Mouse (Mus musculus) right cerebral cortex, postnatal 25 days (tissue): Measurements from ENCODE around the gene Actr1a.

Experiments used
- DNase-seq: peaks from one replicate; pipeline ENCODE4 v3.0.0; 2022

Gene Actr1a

DNA sequence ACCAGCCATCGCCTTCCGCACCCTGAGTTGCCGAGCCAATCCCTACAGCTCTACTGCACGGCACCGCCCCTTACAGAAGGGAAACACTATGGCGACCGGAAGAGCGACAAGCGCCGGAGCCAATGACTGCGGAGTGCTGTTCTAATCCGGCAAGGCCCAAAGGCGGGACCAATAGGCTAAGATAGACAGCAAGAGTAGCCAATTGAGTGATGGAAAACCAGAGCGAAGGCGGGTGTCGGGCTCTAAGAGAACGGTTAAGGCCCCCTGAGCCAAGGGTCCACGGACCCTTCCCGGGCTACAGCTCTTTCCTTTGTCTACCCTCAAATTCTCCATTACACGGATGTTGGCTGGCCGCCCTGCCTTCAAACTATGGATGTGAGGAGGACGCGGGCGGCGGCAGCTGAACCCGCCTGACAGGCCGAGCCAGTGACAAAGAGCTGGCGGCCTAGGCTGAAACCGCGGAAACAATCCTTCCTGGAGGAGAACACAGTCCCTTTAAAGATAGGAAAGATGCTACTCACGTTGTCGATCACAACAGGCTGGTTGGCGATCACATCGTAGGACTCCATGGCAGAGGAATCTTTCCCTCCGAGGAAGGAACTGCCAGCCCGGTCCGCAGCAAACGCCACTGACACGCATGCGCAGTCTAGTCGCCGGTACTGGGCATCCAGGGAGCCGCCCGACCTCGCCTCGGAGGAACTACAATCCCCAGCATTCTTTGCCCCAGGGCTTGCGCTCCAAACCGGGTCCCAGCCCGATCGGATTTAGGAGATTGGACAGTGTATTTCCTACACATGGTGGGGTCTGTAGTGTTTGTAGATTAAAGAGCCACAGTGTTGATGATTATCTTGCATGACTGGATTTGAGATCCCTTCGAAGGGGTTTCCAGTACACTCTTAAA is at the start of gene Actr1a:
TSS of gene Actr1a (minus strand) at position 640 of the 901 bp plus-strand sequence.
- peak; percentile 95 for DNase-seq

DNA sequence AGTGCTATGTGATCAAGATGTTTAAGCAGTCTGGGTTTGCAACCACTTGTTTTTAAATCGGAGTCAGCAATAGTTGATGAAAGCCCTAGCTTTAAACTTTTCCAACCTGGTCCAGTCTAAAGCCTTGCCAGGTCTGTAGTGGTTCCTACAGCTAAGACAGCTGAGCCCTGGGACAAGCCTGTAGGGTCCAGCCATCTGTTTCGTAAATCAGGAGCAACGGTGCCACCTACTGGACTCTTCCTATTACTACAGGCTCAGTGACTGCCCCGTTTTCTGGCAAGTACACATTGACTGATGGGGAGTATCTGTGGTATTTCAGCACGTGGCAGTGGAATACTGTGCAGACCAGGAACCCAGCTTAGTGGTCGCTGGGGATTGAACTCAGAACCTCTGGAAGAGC is 48.7 kb upstream of the Actr1a start:
- peak; percentile 60 for DNase-seq

- DNase-seq: no peak
Observed at GRCm38 (mm10) chr19:46443509-46443908, 48.0 kb upstream of the Actr1a start.

DNA sequence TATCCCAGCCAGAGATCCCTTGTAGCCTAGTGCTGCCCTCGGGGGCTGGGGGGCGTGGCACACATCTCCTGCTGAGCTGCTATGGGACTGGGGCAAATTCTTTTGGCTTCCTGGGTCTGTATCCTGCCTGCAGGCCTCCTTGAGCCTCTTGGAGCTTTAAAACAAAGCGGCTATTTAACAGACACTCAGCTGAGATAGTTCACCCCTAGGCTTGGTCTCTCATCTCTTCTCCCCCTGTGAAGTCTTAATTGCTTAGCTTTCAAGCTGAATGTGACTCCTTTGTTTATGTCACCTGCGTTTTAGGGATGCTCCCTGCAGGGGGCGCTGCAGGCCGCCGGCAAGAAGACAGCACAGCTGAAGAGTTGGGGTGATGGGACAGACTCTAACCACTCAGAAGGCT is 39.9 kb upstream of the Actr1a start:
- DNase-seq: no peak

GRCm38 (mm10) chr19:46434591-46434990 is 39.0 kb upstream of the Actr1a start:
- DNase-seq: no peak

GRCm38 (mm10) chr19:46434148-46434547 is 38.6 kb upstream of the Actr1a start:
- no peak for DNase-seq

GRCm38 (mm10) chr19:46433712-46434111 is 38.2 kb upstream of the Actr1a start:
- no peak for DNase-seq

GRCm38 (mm10) chr19:46429250-46429649 is 33.7 kb upstream of the Actr1a start:
- DNase-seq: no peak

GRCm38 (mm10) chr19:46426488-46426887 is 30.9 kb upstream of the Actr1a start:
- no peak for DNase-seq

GRCm38 (mm10) chr19:46425266-46425665 is 29.7 kb upstream of the Actr1a start:
- DNase-seq: no peak

DNA sequence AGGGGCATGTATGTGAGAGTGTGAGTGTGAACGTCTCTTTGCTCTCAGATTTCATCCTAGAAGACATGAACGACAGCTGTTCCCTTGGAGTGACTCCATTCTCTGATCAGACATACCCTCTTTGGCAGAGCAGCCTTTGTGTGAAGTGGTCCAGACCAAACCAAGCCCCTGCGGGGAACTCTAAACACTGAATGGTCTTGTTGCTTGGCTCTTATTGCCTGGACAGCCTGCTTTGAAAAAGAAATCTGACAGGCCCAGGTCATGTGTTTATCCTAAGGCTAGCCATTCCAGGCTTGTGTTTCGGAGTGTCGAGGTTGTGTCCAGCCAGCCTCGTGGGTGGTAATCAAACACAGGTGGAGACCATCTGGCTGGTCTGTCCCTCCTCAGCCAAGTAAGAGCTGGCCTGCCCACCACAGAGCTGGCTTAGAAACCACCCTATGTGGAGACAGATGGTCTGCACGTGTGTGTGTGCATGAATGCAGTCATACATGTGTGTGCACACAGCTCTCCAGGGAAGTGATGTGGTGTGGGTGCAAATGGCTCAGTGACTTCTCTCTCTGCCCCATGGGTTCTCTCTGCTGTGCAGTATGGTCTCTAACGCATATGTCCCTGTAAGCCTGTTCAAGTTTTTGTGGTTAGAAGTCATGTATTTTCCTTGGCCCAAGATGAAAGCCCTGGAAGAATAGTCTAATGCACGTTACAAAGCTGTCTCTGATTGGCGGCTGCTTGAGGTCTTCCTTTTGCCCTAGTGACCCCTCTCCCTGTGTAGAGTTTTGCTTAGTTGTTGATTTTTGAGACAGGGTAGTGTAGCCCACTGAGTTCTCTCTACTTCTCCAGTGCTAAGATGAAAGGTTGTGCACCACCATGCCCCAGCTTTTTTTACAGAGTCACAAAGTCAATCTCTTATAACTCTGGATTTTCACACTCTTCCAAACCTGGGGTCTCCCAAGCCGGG is 27.1 kb upstream of the Actr1a start:
- peak; percentile 14 for DNase-seq

DNA sequence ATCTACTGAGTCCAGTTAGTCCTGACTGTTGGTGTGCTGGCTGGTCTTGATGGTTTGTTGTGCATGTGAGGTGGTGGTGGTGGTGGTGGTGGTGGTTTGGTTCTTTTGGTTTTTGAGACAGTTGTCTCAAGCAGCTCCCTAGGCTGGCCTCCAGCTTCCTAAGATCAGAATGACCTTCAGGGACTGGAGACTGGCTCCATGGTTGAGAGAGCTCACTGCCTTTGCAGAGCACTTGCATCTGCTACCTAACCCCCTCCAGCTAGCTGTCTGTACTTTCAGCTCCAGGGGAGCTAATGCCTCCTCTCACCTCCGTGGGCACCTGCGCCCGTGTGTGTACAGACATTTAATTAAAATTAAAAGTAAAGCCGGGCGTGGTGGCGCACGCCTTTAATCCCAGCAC is 24.9 kb upstream of the Actr1a start:
- DNase-seq: no peak

- DNase-seq: no peak
Observed at GRCm38 (mm10) chr19:46418051-46418450, 22.5 kb upstream of the Actr1a start.

- no peak for DNase-seq
Observed at GRCm38 (mm10) chr19:46416276-46416675, 20.7 kb upstream of the Actr1a start.

DNA sequence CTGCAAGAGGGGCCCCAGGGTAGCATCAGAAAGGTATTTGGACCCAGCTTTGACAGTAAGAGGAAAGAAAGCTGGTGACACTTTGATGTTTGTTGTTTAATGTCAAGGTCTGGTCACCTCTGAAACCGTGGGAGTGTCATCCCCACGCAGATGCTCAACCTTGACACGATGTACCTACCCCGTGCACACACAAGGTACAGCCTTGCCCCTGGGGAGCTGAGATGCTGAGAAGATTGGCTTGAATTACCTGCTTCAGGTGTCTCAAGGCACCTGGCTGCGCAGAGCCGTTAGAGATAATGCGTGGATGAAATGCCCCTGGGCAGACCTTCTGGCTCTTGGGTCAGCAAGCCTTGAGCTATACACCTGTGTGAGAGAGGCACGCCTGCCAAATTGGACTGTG is 18.9 kb upstream of the Actr1a start:
- no peak for DNase-seq

- DNase-seq: no peak
Observed at GRCm38 (mm10) chr19:46413969-46414368, 18.4 kb upstream of the Actr1a start.

DNA sequence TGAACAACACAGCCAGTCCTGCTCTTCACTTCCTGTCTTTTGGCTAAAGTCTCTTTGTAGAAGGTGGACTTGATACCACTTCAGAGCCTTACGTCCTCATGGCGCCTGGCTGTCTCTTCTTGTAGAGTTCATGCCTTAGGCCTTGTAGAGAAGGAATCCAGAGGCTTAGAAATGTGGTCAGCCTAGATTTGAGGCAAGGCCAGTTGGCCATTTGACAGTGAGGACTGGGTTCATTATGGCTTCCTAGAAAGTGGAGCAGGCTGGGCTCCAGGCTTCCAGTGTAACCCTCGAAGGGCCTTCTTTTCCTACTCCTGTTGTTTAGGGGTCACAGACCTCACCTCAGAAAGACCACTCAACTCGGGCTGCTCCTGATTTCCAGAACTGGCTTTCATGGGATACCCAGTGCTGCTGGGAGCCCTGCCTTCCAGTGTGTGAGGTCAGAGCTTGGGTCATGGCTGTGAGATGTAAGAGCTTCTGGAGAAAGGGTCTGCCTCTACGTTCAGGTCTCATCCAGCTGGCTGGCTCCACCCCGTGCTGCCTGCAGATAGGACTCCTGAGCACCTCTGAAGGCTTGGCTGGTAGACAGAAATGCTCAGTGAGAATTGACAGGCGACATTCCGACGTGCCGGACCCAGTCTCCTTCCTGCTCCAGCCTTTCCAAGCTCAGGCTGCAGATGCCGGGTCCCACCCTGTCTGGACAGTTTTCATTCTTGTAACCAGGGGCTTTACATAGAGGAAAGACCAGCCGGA is 16.7 kb upstream of the Actr1a start:
- DNase-seq: no peak

DNA sequence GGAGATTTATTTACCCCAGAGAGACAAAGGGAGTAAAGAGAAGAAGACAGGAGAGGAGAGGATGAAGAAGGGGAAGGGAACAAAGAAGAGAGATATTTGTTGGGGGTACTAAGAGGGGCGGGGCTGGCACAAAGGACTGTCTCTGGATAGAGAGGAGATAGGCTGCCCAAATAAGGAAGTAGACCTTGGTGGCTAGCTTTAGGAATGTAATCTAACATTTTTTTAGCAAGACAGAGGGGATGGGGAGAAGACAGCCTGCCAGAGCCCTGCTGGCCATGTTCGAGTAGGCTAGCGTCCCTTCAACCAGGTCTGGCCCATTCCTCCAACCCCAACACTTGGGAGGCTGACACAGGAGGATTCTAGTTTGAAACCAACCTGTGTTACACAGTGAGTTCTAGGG is 14.0 kb upstream of the Actr1a start:
- DNase-seq: no peak

GRCm38 (mm10) chr19:46406592-46407386 is 11.2 kb upstream of the Actr1a start:
- no peak for DNase-seq

- no peak for DNase-seq
Observed at GRCm38 (mm10) chr19:46404030-46404429, 8.5 kb upstream of the Actr1a start.

DNA sequence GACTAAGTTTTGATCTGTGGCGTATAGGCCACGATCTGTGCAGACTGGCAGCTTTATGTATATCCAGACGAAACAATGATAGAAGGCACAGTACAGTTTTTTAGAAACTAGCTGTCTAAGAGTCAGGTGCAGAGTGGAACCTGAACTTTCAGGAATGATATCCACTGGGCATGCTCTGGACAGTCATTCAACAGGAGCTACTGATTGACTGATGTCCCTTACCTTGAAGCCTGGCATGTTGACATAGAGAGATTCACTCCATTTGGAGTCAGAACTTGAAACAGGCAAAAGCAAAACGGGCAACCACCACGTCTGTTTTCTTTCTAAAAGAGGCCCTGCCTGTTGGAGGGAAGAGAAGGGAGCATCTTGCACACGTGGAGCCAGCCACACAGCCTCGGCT is 5.0 kb upstream of the Actr1a start:
- DNase-seq: no peak

DNA sequence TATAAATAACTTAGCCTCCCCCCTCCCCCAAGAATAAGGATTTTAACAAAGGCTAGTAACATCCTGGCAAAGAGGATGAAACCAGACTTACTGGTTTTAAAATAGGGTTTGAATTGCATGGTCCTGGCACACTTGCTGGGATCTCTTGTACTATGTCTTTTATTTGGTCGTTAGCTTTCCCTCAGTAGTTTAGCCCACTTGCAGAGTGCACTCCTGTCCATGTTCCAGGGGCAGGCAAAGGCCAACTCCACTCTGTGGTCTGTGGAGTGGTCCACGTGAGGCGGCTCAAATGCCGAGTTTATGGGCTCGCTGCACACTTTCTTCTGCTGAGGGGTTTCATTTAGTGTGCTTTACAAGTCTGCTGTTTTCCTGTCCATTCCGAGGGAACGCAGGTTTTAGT is 4.3 kb upstream of the Actr1a start:
- DNase-seq: no peak
